Mouse (Mus musculus): ENCODE measurements around the gene 4930539E08Rik. TPM values are rescaled to one million over a fixed set of nuclear protein-coding genes. Genes with fewer than 3 reads are reported as not detected.

4930539E08Rik gene
- polyA plus RNA-seq, 1 experiment = not detected

DNA sequence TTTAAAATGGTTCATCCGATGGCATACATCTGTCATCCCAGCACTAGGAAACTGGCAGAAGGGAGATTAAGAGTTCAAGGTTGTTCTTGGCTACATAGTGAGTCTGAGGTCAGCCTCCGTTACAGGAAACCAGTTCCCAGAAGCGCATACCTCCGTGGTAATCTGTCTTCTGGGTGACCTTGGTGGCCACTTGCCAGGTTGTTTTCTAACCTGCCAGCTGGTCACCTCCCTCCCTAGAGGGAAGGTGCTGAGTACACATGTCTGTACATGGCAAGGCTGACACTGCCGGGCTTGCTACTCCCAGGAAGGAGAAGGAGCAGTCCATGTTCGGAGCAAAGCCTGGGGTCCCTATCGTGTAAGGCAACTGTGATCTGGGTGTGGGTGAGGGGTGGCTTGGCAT lies 40.3 kb downstream of the 4930539E08Rik start:
- no peak for TF ChIP-seq POLR2A (IDR thresholded peaks at IDR 0.05; ENCODE audit: insufficient read depth, low read depth, low read length)
- TF ChIP-seq CTCF (IDR thresholded peaks at IDR 0.05; ENCODE audit: insufficient read depth, low read depth, low read length) = no peak
- Histone ChIP-seq H3K4me3 (ENCODE audit: insufficient read depth, low read depth, low read length) (no peak overlapping the region), H3K4me1 (ENCODE audit: control insufficient read depth, insufficient read depth, low read length) (peaks cover 33% of the 10 kb centered on the region), H3K27ac (ENCODE audit: insufficient read depth, low read depth, low read length) (peak overlapping the region; percentile 96)
- 55% methylated on average over 7 of the region's 7 CpGs for WGBS

DNA sequence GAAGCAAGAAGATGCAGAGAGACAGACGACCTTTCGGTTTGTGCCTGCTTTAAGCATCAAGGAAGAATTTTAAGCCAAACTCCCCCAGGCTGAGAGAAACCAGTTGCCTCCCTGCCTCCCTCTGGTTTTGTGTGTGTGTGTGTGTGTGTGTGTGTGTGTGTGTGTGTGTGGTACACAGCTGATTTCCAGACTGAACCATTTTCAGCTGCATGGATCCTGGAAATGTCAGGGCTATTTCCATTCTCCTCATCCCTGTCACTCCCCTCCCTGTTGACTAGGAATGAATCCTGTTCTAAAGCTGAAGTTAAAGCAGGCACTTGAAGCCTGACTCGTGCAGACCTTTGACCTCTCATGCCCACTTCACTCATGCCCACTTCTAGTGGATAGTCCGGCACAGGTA lies 40.9 kb downstream of the 4930539E08Rik start:
- Histone ChIP-seq H3K4me1 (ENCODE audit: control insufficient read depth, insufficient read depth, low read length) (peaks cover 36% of the 10 kb centered on the region), H3K4me3 (ENCODE audit: insufficient read depth, low read depth, low read length) (no peak overlapping the region), H3K27ac (ENCODE audit: insufficient read depth, low read depth, low read length) (no peak overlapping the region)
- 50% methylated on average over 4 of the region's 4 CpGs for WGBS
- TF ChIP-seq CTCF (IDR thresholded peaks at IDR 0.05; ENCODE audit: insufficient read depth, low read depth, low read length) (no peak), POLR2A (IDR thresholded peaks at IDR 0.05; ENCODE audit: insufficient read depth, low read depth, low read length) (no peak)

DNA sequence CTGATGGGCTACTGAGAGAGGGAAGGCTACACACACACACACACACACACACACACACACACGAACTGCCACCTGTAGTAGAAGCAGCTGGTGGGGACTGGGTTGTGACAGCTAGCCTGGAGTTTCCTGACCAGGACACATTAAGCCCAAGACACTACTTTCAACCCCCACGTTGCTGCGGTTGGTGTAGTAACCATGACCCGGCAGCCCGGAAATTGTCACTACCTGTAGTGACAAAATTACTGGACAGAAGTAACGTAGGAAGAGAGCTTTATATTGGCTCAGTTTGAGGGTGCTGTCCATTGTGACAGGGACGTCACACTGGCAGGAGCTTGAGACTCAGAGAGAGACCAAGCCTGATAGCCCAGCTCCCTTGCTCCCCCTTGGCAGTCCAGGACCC lies 42.8 kb downstream of the 4930539E08Rik start:
- Histone ChIP-seq H3K4me3 (ENCODE audit: insufficient read depth, low read depth, low read length) (no peak overlapping the region), H3K27ac (ENCODE audit: insufficient read depth, low read depth, low read length) (no peak overlapping the region), H3K4me1 (ENCODE audit: control insufficient read depth, insufficient read depth, low read length) (peaks cover 33% of the 10 kb centered on the region)
- WGBS = 96% methylated on average over 7 of the region's 7 CpGs
- TF ChIP-seq CTCF (IDR thresholded peaks at IDR 0.05; ENCODE audit: insufficient read depth, low read depth, low read length) = no peak

DNA sequence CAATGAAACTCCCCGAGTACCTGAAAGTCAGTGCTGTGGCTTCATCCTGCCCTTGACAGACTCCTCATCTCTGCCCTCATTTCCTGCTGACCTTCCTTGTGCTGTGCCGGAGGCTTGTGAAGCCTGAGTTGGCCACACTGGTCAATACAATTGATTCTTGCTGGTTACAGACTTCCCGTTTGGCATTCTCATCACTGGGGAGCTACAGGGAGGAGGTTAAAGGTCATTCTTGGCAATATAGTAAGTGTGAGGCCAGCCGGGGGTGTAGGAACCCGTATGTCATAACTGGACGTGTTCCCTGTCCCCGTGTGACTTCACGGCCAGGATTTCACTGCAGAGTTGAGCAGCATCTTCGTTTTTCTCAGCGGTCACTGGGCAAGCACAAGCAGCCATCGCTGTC lies 43.3 kb downstream of the 4930539E08Rik start:
- Histone ChIP-seq H3K27ac (ENCODE audit: insufficient read depth, low read depth, low read length) (no peak overlapping the region), H3K4me1 (ENCODE audit: control insufficient read depth, insufficient read depth, low read length) (peaks cover 32% of the 10 kb centered on the region), H3K4me3 (ENCODE audit: insufficient read depth, low read depth, low read length) (no peak overlapping the region)
- 90% methylated on average over 11 of the region's 11 CpGs for WGBS
- TF ChIP-seq POLR2A (IDR thresholded peaks at IDR 0.05; ENCODE audit: insufficient read depth, low read depth, low read length) = no peak
- TF ChIP-seq CTCF (IDR thresholded peaks at IDR 0.05; ENCODE audit: insufficient read depth, low read depth, low read length) = no peak

DNA sequence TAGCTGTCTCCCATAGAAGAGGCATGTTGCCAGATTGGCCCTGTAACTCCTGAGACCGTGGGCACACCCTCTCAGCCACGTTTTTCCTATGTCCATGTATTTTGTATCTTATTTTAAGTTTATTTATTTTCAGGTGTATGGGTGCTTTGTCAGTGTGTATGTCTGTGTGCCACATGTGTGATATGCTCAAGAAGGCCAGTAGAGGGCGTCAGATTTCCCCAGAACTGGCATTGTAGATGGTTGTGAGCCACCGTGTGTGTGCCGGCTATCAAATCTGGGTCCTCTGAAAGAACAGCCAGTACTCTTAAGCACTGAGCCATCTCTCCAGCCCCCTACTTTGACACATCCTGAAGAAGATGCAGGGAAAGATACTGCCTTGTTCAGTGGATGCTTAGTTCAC lies 44.7 kb downstream of the 4930539E08Rik start:
- peak overlapping the region; percentile 67 for H3K27ac ChIP-seq (ENCODE audit: insufficient read depth, low read depth, low read length)
- WGBS = 71% methylated on average over 5 of the region's 5 CpGs

DNA sequence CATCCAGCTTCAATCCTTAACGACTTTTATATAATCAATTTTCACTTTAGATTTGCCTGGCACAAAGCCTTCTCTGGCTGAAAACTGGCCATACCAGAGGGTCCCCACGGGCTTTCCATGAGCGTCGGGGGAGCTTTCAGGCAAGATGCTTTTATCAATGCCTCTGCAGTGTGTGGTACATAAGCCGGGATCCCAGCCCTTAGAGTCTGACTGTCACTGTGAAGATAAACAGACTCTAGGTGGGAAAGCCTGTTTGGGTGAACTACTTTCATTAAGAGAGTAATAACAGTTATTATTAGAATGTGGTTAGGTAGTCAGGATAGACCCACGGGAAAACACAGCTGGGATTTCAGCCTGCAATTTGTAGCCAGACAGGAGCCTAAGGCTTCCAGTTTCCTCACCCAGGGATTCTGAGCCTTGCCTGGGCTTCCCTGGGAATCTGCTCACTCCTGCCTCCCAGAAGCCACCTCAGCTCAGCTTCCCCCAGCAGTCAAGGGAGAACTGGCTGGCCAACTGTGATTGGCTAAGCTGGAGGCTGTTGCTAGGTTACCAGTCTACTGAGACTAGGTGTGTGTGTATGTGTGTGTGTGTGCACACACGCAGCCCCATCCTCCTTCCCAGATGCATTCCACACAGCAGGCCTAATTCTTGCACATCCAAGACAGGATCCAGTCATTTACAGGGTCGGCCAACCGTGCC lies 45.6 kb downstream of the 4930539E08Rik start:
- Histone ChIP-seq H3K4me3 (ENCODE audit: insufficient read depth, low read depth, low read length) (no peak overlapping the region), H3K4me1 (ENCODE audit: control insufficient read depth, insufficient read depth, low read length) (peaks cover 17% of the 10 kb centered on the region), H3K27ac (ENCODE audit: insufficient read depth, low read depth, low read length) (peak overlapping the region; percentile 70)
- 32% methylated on average over 9 of the region's 9 CpGs for WGBS
- no peak for TF ChIP-seq POLR2A (IDR thresholded peaks at IDR 0.05; ENCODE audit: insufficient read depth, low read depth, low read length)
- no peak for TF ChIP-seq CTCF (IDR thresholded peaks at IDR 0.05; ENCODE audit: insufficient read depth, low read depth, low read length)

More for the DNA sequence above, 44.7 kb downstream of the 4930539E08Rik start:
- Histone ChIP-seq H3K4me1 (ENCODE audit: control insufficient read depth, insufficient read depth, low read length) (peaks cover 23% of the 10 kb centered on the region), H3K4me3 (ENCODE audit: insufficient read depth, low read depth, low read length) (no peak overlapping the region)
- TF ChIP-seq POLR2A (IDR thresholded peaks at IDR 0.05; ENCODE audit: insufficient read depth, low read depth, low read length) (no peak), CTCF (IDR thresholded peaks at IDR 0.05; ENCODE audit: insufficient read depth, low read depth, low read length) (no peak)

DNA sequence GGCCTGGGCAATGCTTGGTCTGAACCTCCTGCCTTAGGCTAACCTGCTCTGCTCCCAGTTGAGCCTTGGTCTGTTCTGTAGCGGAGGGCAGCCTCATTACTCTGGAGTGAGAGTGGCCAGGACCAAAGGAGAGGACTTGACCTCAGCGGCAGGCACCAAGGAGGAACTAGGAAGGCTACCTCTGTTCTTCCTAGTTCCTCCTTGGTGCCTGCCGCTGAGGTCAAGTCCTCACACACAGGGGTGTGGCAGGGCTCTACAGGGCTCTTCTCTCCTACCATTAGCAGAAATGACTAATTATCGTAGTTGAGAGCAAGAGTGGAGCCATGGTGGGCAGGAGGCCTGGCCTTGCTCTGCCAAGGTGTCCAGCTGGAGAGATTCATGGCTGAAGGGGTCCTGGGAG lies 47.7 kb downstream of the 4930539E08Rik start:
- WGBS = 87% methylated on average over 4 of the region's 4 CpGs
- TF ChIP-seq CTCF (IDR thresholded peaks at IDR 0.05; ENCODE audit: insufficient read depth, low read depth, low read length) (no peak), POLR2A (IDR thresholded peaks at IDR 0.05; ENCODE audit: insufficient read depth, low read depth, low read length) (no peak)
- peaks cover 11% of the 10 kb centered on the region for H3K4me1 ChIP-seq (ENCODE audit: control insufficient read depth, insufficient read depth, low read length)

DNA sequence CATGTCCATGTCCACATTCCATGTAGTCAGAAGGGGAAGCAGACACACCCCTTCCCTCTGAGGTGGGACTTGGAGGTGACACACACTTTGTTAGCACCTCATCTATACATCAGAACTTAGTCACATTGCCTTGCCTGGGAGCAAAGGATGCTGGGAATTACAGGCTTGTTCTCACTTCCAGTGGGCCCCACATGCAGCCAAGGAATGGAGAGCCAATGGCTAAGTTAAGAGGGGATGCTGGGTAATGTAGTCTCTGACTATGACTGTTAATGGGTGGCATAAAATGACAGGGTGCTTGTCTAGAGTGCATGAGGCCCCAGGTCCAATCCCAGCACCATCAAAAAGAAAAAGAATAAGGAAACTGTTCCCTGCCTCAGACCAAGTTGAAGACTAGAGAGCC lies 48.2 kb downstream of the 4930539E08Rik start:
- no peak for TF ChIP-seq CTCF (IDR thresholded peaks at IDR 0.05; ENCODE audit: insufficient read depth, low read depth, low read length)
- TF ChIP-seq POLR2A (IDR thresholded peaks at IDR 0.05; ENCODE audit: insufficient read depth, low read depth, low read length) = no peak
- peaks cover 11% of the 10 kb centered on the region for H3K4me1 ChIP-seq (ENCODE audit: control insufficient read depth, insufficient read depth, low read length)
- H3K4me3 ChIP-seq (ENCODE audit: insufficient read depth, low read depth, low read length) = no peak overlapping the region
- no peak overlapping the region for H3K27ac ChIP-seq (ENCODE audit: insufficient read depth, low read depth, low read length)

More for the DNA sequence above, 47.7 kb downstream of the 4930539E08Rik start:
- Histone ChIP-seq H3K4me3 (ENCODE audit: insufficient read depth, low read depth, low read length) (no peak overlapping the region), H3K27ac (ENCODE audit: insufficient read depth, low read depth, low read length) (no peak overlapping the region)

DNA sequence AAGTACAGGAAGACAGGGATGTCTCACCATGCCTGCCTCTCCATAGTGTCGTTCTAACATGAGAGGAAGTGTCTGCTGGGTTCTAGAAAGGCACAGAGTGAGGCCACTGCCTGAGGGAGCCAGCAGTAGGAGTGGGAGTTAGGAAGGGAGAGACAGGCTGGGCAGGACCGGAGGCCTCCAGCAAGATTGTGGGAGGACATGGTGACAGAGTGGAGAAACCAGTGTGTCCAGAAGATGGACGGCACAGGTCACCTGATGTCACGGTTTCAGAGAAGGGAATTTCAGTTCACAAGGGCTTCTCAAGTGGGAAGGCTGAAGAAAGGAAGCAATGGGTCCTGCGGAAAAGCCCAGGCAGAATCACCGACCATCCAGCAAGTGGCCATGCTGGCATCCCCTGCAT lies 50.7 kb downstream of the 4930539E08Rik start:
- peaks cover 6% of the 10 kb centered on the region for H3K4me1 ChIP-seq (ENCODE audit: control insufficient read depth, insufficient read depth, low read length)
- WGBS = 89% methylated on average over 6 of the region's 6 CpGs
- H3K4me3 ChIP-seq (ENCODE audit: insufficient read depth, low read depth, low read length) = no peak overlapping the region
- TF ChIP-seq CTCF (IDR thresholded peaks at IDR 0.05; ENCODE audit: insufficient read depth, low read depth, low read length) (no peak), POLR2A (IDR thresholded peaks at IDR 0.05; ENCODE audit: insufficient read depth, low read depth, low read length) (no peak)
- H3K27ac ChIP-seq (ENCODE audit: insufficient read depth, low read depth, low read length) = no peak overlapping the region
